Mouse (Mus musculus) common myeloid progenitor, adult 5-6 weeks (primary cell): ENCODE measurements at regions not wholly inside any gene's neighbourhood (a gene's known extent, or its start where the extent isn't known, plus 50 kb on each side); places are given as distances from the start of the nearest gene placed in this dataset.

Experiments
- ATAC-seq: replicated peaks from 2 replicates; pipeline ENCODE4 v1.8.0; 2016; ENCODE audit warnings: low read depth, mild to moderate bottlenecking, moderate TSS enrichment, inconsistent platforms; ENCODE audit not compliant: poor library complexity, severe bottlenecking

GRCm38 (mm10) chr15:69441008-69441407 is 2940.3 kb upstream of the Lrrc6 start:
- ATAC-seq: no peak

- ATAC-seq: no peak
These were observed 2912.9 kb upstream of the Lrrc6 start for GRCm38 (mm10) chr15:69413531-69414011.

DNA sequence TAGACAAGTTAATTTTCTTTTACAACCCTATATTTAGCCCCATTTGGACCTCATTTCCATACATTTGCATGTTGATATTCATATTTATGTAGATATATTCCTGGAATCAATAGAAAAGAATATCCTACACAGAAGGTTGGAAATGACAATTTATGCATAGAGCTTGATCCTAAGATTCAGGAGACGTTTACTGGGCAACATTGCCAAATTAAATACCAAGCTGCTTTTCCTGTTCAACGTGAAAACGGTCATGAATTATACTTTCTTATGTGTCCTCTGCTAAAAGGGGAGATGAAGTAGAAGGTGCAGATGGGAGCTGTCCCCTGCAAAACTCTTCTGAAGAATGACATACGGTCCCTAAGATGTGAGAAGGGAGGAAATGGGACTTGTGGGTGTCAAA is 2888.9 kb upstream of the Lrrc6 start:
- no peak for ATAC-seq

GRCm38 (mm10) chr15:69387466-69387865 is 2886.8 kb upstream of the Lrrc6 start:
- no peak for ATAC-seq

GRCm38 (mm10) chr15:69365440-69365839 is 2864.7 kb upstream of the Lrrc6 start:
- no peak for ATAC-seq

DNA sequence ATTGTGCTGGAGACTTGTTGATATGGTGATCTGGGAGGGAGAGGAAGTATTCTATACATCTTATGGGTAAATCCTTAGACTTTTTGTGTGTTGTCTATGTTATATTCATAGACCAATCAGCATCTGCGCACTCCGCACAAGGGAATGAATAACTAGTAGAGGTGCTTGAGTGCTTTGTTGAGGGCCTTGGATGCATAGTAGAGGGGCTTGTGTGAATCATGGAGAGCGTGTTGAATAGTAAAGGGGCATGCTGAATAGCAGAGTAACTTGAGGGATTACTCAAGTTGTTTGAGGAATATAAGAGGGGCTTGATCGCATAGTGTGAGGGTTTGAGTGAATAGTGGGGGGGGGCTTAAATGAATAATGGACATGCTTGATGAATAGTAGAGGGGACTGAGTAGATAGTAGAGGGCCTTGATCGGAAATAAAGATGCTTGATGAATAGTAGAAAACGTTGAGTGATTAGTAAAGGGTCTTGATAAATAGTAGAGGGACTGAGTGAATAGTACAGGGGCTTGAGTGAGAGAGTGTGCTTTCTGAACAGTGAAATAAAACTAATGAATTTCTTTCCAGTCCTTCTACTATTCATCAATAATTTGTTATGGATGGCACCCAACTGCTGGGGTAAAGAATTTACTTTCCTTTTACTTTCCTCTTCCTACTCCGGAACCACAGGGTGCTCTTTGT is 2849.5 kb upstream of the Lrrc6 start:
- no peak for ATAC-seq

GRCm38 (mm10) chr15:69346065-69346464 is 2845.4 kb upstream of the Lrrc6 start:
- no peak for ATAC-seq

DNA sequence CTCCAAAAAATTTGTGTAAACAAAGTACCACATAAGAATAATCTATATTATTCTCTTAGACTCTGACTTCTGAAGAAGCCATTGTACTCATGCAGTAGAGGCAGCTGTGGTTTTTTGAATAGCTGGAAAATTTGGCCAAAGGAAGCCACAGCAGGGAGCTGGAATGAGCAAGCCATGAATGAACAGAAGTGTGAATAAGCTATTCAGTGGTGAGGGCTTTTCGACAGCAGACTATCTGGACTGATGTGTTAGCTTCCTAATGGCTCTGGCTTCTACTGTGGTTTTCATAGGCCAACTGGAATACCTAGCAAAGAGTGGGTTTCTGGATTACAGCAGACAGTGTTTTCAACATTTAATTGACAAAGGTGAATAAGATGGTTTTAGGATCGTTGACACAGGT is 2842.0 kb upstream of the Lrrc6 start:
- ATAC-seq: no peak

GRCm38 (mm10) chr15:69336491-69336890 is 2835.8 kb upstream of the Lrrc6 start:
- no peak for ATAC-seq

GRCm38 (mm10) chr15:69326537-69326936 is 2825.8 kb upstream of the Lrrc6 start:
- no peak for ATAC-seq

- no peak for ATAC-seq
These were observed 2802.4 kb upstream of the Lrrc6 start for GRCm38 (mm10) chr15:69303100-69303499.

DNA sequence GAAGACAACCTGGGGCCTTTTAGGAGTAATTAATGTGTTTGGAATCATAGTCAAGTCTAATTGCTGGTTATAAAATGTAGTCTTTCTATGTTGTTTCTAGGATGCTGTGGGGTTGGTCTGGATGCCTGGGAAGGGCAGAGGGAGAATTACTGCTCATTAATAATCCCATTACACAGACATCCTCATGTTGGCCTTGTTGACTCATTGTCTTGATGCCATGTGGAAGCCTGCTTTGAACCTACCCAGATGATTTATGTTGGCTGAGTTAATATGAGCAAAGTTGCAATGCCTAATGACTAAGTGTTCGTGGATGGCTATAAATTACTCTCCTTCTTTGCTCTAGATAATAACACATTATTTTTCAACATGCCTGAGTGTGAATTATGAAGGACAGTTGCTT is 2790.6 kb upstream of the Lrrc6 start:
- ATAC-seq: no peak

- no peak for ATAC-seq
These were observed 2775.0 kb upstream of the Lrrc6 start for GRCm38 (mm10) chr15:69275546-69276255.

GRCm38 (mm10) chr15:69274225-69274766 is 2773.6 kb upstream of the Lrrc6 start:
- ATAC-seq: no peak

DNA sequence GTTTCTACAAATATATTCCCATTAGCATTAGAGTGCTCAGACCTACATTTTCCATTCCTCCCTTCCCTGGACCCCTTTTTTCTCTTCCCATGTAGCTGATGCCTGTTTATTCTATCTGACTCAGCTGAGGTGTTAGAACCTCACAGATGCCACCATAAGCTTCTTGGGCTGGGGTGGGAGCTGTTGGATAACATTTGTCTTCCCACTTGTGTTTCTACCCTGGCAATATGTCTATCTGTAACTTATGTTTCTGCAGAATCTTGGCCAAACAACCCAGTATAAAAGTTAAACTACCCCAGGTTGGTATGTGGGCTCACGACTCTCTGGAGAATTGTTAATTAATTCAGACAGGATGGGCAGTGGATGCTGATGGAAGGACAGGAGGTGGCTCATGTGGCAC is 2772.8 kb upstream of the Lrrc6 start:
- ATAC-seq: no peak

- ATAC-seq: no peak
These were observed 2761.2 kb upstream of the Lrrc6 start for GRCm38 (mm10) chr15:69261940-69262339.

- no peak for ATAC-seq
These were observed 2756.6 kb upstream of the Lrrc6 start for GRCm38 (mm10) chr15:69257161-69257778.

GRCm38 (mm10) chr15:69253698-69254097 is 2753.0 kb upstream of the Lrrc6 start:
- no peak for ATAC-seq

DNA sequence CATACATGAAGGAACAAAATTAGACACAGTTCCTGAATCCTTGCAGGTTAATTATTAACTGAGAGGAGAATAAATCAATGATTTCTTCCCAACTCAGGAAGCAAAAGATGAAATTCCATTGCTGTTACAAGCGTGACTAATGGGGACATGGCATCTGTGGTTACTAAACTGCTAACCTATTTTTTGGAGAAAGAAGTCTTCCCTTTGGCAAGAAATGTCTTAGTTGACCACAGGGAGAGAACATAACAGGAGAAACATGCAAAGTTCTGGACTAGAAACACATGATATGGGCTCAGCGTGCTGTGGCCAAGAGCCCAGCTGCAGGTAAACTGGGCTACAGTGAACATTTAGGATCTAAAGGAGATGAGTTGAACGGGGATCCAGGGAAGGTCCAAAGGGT is 2751.4 kb upstream of the Lrrc6 start:
- ATAC-seq: no peak

GRCm38 (mm10) chr15:69246190-69246966 is 2745.7 kb upstream of the Lrrc6 start:
- no peak for ATAC-seq
